Mouse (Mus musculus) brain, embryonic 14.5 days (tissue): Measurements from ENCODE around the gene Slc29a4. TPM values are rescaled to one million over a fixed set of nuclear protein-coding genes. Genes with fewer than 3 reads are reported as not detected.

Source experiments
- DNase-seq: peaks from one replicate; pipeline ENCODE4 v3.0.0-alpha.2; 2011; ENCODE audit warnings: low read depth
- CTCF ChIP-seq: fragments of 200-500 bp; IDR thresholded peaks from 2 replicates; pipeline ENCODE4 v1.5.1; 2012; ENCODE audit warnings: inconsistent platforms, mild to moderate bottlenecking, moderate library complexity, borderline replicate concordance; ENCODE audit not compliant: insufficient read depth, insufficient read length; ENCODE audit errors: extremely low read depth
- POLR2A ChIP-seq: fragments of 200-500 bp; IDR thresholded peaks from 2 replicates; pipeline ENCODE4 v1.6.1; 2012; ENCODE audit warnings: mild to moderate bottlenecking, inconsistent platforms, borderline replicate concordance; ENCODE audit not compliant: poor library complexity, insufficient read depth, insufficient read length, severe bottlenecking; ENCODE audit errors: extremely low read depth
- polyA plus RNA-seq: library from polyadenylated mRNA; depleted of rRNA; stranded (reverse); fragments of >200 nt; gene quantifications from 2 replicates; pipeline ENCODE4 v1.2.3, GENCODE M21; 2012

Slc29a4 gene
- polyA plus RNA-seq, 1 experiment: 122 TPM

DNA sequence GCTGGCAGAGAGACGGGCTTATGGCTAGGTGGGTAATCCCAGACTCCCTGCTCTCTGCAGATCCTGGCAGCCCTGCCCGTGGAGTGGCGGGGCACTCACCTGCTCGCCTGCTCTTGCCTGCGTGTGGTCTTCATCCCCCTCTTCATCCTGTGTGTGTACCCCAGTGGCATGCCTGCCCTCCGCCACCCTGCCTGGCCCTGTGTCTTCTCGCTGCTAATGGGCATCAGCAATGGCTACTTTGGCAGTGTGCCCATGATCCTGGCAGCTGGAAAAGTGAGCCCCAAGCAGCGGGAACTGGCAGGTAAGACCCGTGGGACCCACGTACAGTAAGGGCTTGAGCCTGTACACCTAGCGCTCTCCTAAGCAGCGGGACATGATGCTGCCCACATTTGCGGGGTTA is 27.6 kb downstream of the Slc29a4 start:
- no peak for TF ChIP-seq CTCF
- no peak for TF ChIP-seq POLR2A
- DNase-seq: no peak

DNA sequence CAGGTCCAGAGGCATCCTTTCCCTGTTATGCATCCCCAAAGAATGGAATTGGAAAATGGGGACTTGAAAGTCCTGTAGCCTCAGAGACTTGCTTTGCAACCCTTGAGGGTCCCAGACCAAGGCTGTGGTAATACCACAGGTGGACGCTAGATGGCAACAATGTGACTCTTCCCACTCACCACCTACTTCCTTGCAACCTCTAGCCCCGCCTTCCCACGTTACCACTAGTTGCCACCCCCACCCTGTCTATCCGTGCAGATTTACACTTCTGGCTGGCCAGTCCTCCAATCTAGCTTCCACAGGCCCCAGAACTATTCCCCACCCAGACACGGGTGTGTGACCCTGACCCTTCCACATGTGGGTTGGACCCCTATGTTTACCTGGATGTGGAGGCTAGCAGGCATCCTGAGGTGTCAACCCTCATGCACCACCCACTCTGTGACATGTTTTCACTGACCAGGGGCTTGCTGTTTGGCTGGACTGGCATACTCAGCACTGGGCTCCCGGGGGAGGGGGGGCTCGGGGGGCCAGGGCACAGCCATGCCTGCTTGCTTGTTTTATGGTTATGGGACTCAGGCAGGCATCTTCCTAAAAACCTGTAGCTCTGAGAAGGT is 31.3 kb downstream of the Slc29a4 start:
- TF ChIP-seq POLR2A (no peak), CTCF (peak; percentile 90)
- peak; percentile 82 for DNase-seq

DNA sequence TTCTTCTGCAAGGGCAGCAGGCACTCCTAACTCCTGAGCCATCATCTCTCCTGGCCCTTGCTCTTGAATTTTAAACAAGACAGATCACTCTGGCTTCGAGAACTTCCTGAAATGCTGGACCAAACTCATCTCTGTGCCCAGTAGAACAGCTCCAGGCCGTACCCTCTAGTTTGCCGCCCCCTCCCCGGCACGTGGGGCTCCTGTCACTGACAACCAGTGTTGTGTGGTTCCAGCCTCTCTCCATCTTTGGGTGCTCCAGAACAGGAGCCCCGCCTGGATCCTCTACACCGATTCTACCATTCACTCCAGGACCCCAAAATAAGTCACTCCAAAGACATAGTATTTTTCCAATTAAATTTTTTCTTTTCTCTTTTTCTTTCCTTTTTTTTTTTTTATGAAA is 32.0 kb downstream of the Slc29a4 start:
- DNase-seq: no peak
- TF ChIP-seq CTCF (no peak), POLR2A (no peak)

DNA sequence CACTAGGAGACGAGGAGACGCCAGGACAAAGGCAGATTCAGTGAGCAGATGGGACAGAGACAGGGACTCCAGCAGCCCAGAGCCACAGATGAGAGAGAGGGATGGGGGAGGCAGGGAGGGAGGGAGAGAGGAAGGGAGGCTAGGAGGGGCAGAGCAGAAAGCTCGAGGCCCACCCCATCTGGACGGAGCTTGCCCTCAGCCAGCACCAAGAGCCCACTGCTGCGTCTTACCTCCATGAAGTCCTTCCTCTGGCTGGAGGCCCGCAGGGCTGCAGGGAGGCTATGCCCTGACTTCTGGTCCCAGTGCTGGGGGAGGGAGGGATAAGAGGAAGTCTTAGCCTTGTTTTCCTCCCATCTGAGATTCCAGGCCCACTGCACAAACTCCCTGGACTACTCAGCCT is 34.4 kb downstream of the Slc29a4 start:
- DNase-seq: no peak
- TF ChIP-seq POLR2A (no peak), CTCF (no peak)

DNA sequence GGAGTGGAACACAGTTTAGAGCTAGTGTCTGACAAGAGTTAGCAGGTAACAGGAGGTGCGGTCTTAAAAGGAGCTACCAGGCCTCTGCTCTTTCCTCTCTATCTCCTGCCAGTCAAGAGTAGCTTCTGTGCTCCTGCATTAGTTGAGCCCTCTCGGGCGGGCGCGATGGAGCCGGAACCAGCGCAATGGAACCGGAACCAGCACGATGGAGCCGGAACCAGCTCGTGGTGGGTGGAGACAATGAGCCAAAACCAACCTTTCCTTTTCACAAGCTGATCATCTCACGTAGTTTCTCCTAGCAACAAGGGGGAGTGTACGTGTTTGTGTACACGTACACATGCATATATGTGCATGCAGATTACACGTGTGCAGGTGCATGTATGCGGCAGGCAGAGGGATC is 36.0 kb downstream of the Slc29a4 start:
- TF ChIP-seq POLR2A (no peak), CTCF (no peak)
- no peak for DNase-seq

DNA sequence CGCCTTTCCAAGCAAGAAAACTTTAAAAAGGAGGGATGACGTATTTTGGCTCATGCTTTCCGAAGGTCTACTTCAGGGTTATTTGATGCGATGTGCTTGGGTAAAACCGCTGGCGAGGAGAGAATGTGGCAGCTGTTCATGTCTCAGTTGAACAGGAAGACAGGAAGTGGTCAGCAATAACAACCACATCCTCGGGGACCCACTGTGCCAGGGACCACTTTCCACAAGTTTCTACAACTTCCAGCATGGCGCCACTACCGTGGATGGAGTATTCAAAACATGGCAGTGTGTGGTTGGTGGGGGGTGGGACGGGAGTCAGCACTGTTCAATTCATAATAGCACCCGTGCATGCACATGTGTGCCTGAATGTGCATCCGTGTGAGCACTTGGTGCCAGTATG is 38.0 kb downstream of the Slc29a4 start:
- no peak for TF ChIP-seq POLR2A
- TF ChIP-seq CTCF: no peak
- no peak for DNase-seq

DNA sequence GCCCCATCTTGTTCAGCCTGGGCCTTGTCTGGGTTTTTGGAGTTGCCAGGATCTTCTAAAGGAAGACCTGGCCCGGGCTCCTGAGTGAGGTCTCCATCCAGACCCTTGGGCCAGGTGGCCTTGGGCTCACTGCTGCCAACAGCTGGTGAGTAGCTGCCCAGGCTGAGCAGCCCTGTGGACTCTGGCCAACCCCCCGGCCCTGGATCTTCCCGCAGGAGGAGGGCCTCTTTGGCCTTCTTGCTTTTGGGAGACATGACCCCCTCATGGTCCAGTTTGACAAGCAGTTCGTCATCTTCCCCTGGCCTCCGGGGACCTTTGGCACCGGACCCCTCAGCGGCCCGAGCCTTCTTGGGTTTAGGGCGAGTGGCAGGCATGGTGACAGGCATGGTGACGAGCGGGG is 39.6 kb downstream of the Slc29a4 start:
- TF ChIP-seq CTCF (no peak), POLR2A (no peak)
- no peak for DNase-seq

DNA sequence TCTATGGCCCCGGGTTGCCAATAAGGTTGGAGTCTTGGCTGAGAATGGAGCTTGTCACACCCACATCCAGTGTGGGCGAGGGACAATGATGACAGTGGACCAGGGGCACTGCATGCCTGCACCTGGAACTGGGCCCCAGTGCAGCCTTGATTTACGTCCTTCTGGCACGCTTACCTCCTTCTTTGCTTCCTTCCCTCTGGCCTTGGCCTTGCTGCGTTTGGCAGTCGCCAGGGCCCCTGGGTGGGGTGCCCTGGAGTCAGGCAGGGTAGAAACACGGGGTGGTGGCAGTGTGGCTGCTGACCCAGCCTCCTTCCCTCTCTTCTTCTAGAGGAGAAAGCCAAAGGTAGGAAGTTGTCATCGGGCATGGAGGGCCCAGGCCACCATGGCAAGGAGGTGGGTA is 47.6 kb downstream of the Slc29a4 start:
- TF ChIP-seq POLR2A (no peak), CTCF (no peak)
- DNase-seq: no peak

DNA sequence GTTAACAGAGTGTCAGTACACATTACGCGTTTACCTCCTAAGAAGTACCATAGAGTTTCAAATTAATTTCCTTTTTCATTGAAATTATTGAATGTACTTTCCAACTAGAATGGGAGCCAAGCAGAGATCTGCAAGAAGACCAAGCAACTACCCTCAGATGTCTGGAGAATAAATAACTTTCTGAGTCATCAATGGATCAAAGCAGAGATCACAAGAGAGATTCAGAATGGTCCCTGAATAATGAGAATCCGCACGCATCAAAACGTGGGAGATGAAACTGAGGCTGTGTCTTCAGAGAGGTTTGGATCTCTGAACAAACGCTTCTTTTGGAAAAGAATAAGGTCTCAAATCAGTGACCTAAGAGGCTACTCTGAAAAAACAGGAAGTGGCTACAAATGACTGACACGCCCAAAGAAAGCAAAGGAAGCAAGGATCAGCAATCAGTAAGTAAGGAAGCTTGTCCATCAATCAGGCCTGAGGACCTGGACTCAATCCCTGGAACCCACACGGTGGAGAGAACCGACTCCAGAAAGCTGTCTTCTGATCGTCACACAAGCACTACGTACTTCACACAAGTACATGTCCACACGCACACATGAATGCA is 54.8 kb downstream of the Slc29a4 start:
- no peak for DNase-seq
- no peak for TF ChIP-seq CTCF
- TF ChIP-seq POLR2A: no peak

DNA sequence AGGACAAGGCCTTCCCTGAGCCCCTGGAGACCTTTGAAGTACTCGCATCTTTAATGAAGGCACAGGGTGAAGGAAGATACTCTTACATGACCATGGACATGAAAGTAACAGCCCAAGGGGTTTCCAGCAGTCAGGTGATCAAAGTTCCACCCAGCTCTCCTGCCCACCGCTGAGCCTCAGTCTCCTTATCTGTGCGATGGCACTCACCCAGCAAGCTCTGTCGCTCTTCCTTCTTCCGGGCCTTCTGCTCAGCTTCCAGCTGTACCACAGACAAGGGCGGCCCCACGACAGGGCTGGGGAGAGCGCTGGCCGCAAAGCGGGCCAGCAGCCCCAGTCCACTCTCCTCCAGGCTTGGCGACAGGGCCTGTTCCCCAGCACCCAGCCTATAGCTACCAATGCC is 57.9 kb downstream of the Slc29a4 start:
- no peak for DNase-seq
- TF ChIP-seq POLR2A: no peak
- TF ChIP-seq CTCF: no peak

DNA sequence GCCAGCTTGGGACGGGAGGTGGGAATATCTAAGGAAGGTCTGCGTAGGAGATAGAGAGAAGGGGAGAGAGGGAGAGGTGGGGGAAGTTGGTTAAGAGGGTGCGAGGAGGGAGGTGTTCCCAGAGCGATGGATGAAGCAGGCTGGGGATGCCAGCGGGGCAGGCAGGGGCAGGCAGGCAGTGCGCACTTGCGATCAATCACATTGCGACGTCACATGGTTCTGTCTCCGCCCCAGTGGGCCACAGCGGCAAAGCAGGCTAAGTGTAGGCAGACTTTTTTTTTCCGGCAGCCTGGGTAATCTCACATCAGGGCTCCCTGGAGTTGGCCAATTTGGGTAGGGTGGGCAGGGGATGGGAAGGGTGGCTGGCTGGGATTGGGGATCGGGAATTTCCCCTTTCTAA is 59.9 kb downstream of the Slc29a4 start:
- no peak for DNase-seq
- no peak for TF ChIP-seq CTCF
- no peak for TF ChIP-seq POLR2A

DNA sequence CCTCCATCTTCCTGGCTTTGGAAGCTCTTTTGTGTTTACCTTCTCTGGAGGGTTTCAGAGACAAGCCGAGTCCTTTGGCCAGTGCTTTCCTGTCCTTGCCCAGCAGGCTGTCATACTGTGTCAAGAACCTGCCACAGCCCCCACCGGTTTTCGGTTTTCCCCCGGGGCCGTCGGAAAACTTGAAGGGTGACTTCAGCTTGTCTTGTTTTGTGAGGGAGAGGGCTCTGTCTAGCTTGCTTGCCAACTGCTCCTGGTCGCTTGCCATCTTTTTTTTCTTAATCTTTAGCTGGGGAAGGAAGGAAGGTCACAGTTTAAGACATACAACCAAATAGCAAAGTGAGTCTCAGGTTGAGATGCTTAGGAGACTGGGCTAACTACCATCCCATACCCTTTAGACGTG is 67.5 kb downstream of the Slc29a4 start:
- no peak for DNase-seq
- TF ChIP-seq POLR2A: no peak
- no peak for TF ChIP-seq CTCF
